Mouse (Mus musculus) myocyte (in vitro differentiated cells): ENCODE data around the gene Surf6.
A peak's percentile ranks its signal among the peaks of the same experiment; 100 is the strongest.

ENCODE experiments used
- CEBPB ChIP-seq: IDR thresholded peaks from 2 replicates; pipeline ENCODE4 v1.6.1; 2011; ENCODE audit warnings: mild to moderate bottlenecking, moderate library complexity; ENCODE audit not compliant: poor library complexity, insufficient read depth, severe bottlenecking
- MAX ChIP-seq: IDR thresholded peaks from one replicate; pipeline ENCODE4 v1.6.1; 2011; ENCODE audit warnings: low read depth, mild to moderate bottlenecking, control low read depth
- MYOD1 ChIP-seq, 3 experiments: IDR thresholded peaks; one replicate each; pipeline ENCODE4 v1.6.1; 2011; ENCODE audit warnings: control low read depth in 2 of 3, low read depth in 2 of 3, mild to moderate bottlenecking in 2 of 3, moderate library complexity in 1 of 3; ENCODE audit not compliant: insufficient read length in 2 of 3, control insufficient read depth in 1 of 3
- MYOG ChIP-seq, 3 experiments: IDR thresholded peaks; one replicate each; pipeline ENCODE4 v1.6.1; 2011; ENCODE audit warnings: control low read depth in 2 of 3, low read depth in 2 of 3, mild to moderate bottlenecking in 2 of 3; ENCODE audit not compliant: insufficient read length in 2 of 3, control insufficient read depth in 1 of 3, insufficient read depth in 1 of 3
- POLR2A ChIP-seq: IDR thresholded peaks from one replicate; pipeline ENCODE4 v1.6.1; 2011; ENCODE audit warnings: low read depth, mild to moderate bottlenecking, control low read depth, moderate library complexity; ENCODE audit not compliant: insufficient read length
- POLR2AphosphoS2 ChIP-seq: IDR thresholded peaks from one replicate; pipeline ENCODE4 v1.6.1; 2011; ENCODE audit warnings: low read depth, control low read depth; ENCODE audit not compliant: insufficient read length
- REST ChIP-seq: IDR thresholded peaks from one replicate; pipeline ENCODE4 v1.6.1; 2011; ENCODE audit warnings: mild to moderate bottlenecking, control low read depth, moderate library complexity; ENCODE audit not compliant: insufficient read depth, insufficient read length

GRCm38 (mm10) chr2:26933304-26934055, 30.8 kb upstream of the Surf6 start, which contains the start of the genes Surf4 and Stkld1:
- peak; percentile 96 for TF ChIP-seq POLR2A
- peak; percentile 90 for TF ChIP-seq POLR2AphosphoS2
- no peak for TF ChIP-seq MAX
- TF ChIP-seq CEBPB, result no peak
- no peak for TF ChIP-seq REST
- TF ChIP-seq MYOG (IDR thresholded peaks at IDR 0.05; ENCODE audit: control insufficient read depth in 1 of 3, insufficient read depth in 1 of 3, insufficient read length in 2 of 3, low read depth in 2 of 3), result peak in 1 of 3 experiments; percentile 57
- TF ChIP-seq MYOD1 (IDR thresholded peaks at IDR 0.05; ENCODE audit: control insufficient read depth in 1 of 3, insufficient read length in 2 of 3, low read depth in 2 of 3), result peak in 2 of 3 experiments; percentile 6 to 62
